Mouse (Mus musculus): ENCODE data around the gene Tmem258.
"Not testable (repeated sequence)": the region's sequence is repeated elsewhere in the genome, so short reads cannot be mapped to it uniquely, and the experiment has no call there.

Gene Tmem258

DNA sequence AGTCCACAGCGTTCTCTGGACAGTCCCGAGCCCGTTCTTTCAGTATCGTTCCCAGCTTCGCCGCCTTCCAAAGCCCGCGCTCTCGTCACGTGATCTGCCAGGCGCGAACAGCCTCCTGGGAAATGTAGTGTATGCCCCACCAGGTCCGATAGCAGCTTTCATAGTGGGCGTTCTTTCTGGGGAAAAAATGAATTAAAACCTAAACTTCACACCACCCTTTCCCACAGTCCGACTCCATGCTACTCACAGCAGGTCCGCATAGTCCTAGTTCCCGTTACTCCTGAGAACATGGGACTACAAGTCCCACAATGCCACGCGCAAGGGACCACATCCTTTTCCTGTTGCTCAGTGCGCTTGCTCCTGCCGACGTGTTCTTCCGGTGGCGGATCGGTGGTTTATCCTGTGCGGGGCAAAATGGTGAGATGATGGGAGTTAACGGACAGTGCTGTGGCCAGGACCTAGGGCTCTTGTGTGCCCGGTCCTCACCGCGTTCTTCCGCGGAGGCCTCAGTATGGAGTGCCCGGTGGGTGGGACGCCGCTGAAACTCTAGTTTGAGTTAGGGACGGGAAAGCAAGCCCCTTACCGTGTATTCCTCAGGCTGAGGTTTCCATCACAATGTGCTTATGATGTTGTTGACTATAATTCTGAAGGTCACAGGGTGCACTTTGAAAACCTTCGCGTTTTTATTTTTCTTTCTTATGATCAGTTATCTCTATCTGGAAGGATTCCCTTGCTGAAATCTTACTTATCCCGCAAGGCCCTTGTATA, at the start of gene Tmem258, which contains the start of gene Fen1:
Gene Tmem258, plus strand, starts transcription at position 167 of the 768 bp plus-strand sequence.
Gene Fen1, minus strand, starts transcription at position 322 of the 768 bp plus-strand sequence.
- DNase-seq (ENCODE audit: low read depth, low spot score), result peak; percentile 79

DNA sequence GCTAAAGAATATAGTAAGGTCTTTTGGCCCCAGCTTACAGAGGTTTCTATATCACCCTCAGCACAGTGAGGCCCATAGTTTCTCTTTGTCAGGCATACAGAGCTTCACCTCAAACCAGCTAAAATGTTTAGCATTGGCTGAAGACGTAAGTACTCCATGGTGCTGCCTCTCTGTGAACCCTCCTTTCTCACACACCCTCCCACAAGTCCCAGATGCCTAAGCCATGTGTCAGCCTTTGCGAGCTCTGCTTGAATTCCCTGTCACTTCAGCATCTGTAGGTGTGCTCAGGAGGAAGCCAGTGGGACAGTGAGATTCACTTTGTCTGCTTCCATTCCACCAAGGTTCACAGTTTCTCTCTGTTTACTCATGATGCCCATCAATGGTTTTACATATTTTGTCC, 46.1 kb upstream of the Tmem258 start:
- no peak for DNase-seq (ENCODE audit: low read depth, low spot score)

GRCm38 (mm10) chr19:10163896-10164295, 39.9 kb upstream of the Tmem258 start:
- DNase-seq (ENCODE audit: low read depth, low spot score), result no peak

DNA sequence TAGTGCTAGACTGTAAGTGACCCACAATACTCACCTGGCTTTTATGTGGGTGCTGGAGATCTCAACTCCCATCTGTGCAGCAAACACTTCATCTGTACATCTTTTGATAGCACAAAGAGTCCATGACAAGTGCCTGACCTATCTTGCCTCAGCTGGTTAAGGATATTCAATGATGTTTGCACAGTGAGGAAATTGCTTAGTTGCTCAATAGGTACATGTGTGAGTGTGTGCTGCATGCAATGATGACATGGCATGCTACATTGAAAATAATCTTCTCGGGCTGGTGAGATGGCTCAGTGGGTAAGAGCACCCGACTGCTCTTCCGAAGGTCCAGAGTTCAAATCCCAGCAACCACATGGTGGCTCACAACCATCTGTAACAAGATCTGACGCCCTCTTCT, 37.9 kb upstream of the Tmem258 start:
- not testable (repeated sequence) for DNase-seq (ENCODE audit: low read depth, low spot score)

GRCm38 (mm10) chr19:10167112-10167511, 36.7 kb upstream of the Tmem258 start:
- DNase-seq (ENCODE audit: low read depth, low spot score), result no peak

GRCm38 (mm10) chr19:10167951-10168350, 35.9 kb upstream of the Tmem258 start:
- DNase-seq (ENCODE audit: low read depth, low spot score), result no peak

- no peak for DNase-seq (ENCODE audit: low read depth, low spot score)
Observed at GRCm38 (mm10) chr19:10168441-10168840, 35.4 kb upstream of the Tmem258 start.

DNA sequence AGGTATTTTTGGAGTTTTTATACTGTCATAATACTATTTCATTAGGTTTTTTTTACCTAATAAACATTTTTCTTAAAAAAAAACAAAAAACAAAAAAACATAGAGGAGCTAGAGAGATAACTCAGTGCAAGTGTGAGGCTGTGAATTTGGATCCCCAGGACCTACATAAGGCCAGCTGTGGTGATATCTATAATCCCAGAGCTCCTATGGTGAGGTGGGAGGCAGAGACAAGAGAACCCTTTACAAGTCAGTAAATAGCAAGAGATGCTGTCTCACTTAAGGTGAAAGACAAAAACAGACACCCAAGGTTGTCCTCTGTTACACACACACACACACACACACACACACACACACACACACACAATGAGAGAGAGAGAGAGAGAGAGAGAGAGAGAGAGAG, 34.6 kb upstream of the Tmem258 start:
- no peak for DNase-seq (ENCODE audit: low read depth, low spot score)

- DNase-seq (ENCODE audit: low read depth, low spot score), result not testable (repeated sequence)
Observed at GRCm38 (mm10) chr19:10169692-10170330, 34.0 kb upstream of the Tmem258 start.

DNA sequence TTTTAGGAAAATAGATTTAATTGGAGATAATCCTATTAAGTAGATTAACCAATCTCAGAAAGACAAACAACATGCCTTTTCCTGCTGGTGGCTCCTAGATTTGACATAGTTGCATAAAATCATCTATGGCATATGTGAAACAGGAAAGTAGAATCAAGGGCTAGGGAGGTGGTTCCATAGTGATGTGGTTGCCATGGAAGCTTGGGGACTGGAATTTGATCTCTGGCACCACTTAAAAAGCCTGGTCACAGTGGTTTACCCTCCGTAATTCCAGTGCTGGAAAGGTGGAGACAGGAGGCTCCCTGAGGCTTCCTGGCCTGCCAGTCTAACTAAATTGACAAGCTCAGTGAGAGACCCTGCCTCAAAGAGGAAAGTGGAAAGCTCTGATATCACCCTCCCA, 33.3 kb upstream of the Tmem258 start:
- DNase-seq (ENCODE audit: low read depth, low spot score), result no peak

GRCm38 (mm10) chr19:10171359-10171758, 32.5 kb upstream of the Tmem258 start:
- no peak for DNase-seq (ENCODE audit: low read depth, low spot score)

- DNase-seq (ENCODE audit: low read depth, low spot score), result peak; percentile 47
Observed at GRCm38 (mm10) chr19:10171846-10172245, 32.0 kb upstream of the Tmem258 start.

GRCm38 (mm10) chr19:10173116-10173718, 30.6 kb upstream of the Tmem258 start:
- DNase-seq (ENCODE audit: low read depth, low spot score), result no peak

- DNase-seq (ENCODE audit: low read depth, low spot score), result no peak
Observed at GRCm38 (mm10) chr19:10173844-10174539, 29.8 kb upstream of the Tmem258 start.

- DNase-seq (ENCODE audit: low read depth, low spot score), result no peak
Observed at GRCm38 (mm10) chr19:10174956-10175355, 28.9 kb upstream of the Tmem258 start.

GRCm38 (mm10) chr19:10176477-10176876, 27.3 kb upstream of the Tmem258 start:
- DNase-seq (ENCODE audit: low read depth, low spot score), result no peak

GRCm38 (mm10) chr19:10176941-10177372, 26.9 kb upstream of the Tmem258 start:
- DNase-seq (ENCODE audit: low read depth, low spot score), result no peak

DNA sequence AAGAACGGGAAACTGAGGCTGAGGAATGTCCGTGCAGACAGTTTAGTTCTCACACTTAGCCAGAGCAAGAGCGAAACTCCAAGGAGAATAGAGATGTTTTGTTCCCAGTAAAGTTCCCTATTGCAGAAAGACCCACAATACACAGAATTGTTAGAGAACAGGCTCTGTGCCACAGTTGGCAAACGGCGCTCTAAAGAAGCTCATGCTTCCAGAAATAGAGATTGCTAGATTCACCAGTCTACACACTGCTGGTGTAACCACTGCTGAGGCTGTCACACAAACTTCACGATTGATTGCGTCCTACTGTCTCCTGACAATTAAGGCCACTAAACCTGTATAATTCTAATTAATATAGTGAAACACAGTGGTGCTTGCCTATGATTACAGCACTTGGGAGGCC, 22.6 kb upstream of the Tmem258 start:
- peak; percentile 64 for DNase-seq (ENCODE audit: low read depth, low spot score)

GRCm38 (mm10) chr19:10182142-10182541, 21.7 kb upstream of the Tmem258 start:
- DNase-seq (ENCODE audit: low read depth, low spot score), result no peak

GRCm38 (mm10) chr19:10182670-10183298, 21.0 kb upstream of the Tmem258 start, which contains the start of gene Fads1:
Gene Fads1 (plus strand): TSS chr19:10182888.
- DNase-seq (ENCODE audit: low read depth, low spot score), result peak; percentile 90

- peak; percentile 88 for DNase-seq (ENCODE audit: low read depth, low spot score)
Observed at GRCm38 (mm10) chr19:10183299-10183983, 20.4 kb upstream of the Tmem258 start.

Measured in telencephalon, adult 2 months (tissue).